In the genomic region with DNA sequence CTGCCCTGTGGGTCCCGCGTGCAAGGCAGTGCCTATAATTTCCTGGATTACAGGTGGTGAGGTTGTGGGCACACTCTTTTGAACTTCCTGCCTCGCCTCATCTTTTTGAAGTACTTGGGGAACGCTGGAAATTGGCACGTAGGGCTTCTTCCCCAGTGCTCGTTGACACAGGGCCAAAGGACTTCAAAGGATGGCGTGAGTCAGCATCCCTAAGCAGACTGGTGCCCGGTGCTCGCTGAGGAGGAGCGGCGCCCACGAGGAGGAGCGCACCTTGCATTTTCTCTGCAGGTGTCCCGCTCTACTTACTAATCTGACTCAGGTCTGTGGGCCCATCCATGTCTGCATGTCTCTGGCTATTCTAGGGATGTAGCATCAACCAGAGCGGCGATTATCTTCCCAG, we compare ENCODE assay signal across 25 mouse cellular contexts. TPM values are rescaled to one million over a fixed set of nuclear protein-coding genes. Genes with fewer than 3 reads are reported as not detected.
DNase-seq lines count a peak whose midpoint lies in the region; ATAC-seq and TF ChIP-seq lines count a peak whose summit lies in the region.
"Had no signal": no experiment of that assay in that cellular context is flagged by ENCODE, and none has a peak within 500 bp of the region (broad histone marks: within the 10 kb centered on the region; RNA-seq: fewer than 3 reads in every experiment).

No protein-coding gene starts in this region.

- intact Hi-C loops in heart, postnatal 36 days (cut with DNase I) = no loop called here

- no peak for DNase-seq in heart, postnatal 36 days
- DNase-seq in testis, postnatal 14 days (ENCODE audit: low spot score) = peak; percentile 29
- no peak for DNase-seq in testis, postnatal 10 days (ENCODE audit: low spot score)
- DNase-seq in brain, embryonic 14.5 days (ENCODE audit: low read depth) = peak; percentile 57
- DNase-seq in cerebellum, postnatal 36 days = no peak
- DNase-seq in urinary bladder, postnatal 36 days (ENCODE audit: low spot score in 2 of 2) = no peak
- DNase-seq: B cell, adult 2 months; cerebellum, adult 9-10 months; gastrocnemius, postnatal 25 days; kidney, adult 18-20 months; layer of hippocampus, adult 9-11 months; liver, postnatal 0 days; midbrain, embryonic 14.5 days; right cerebral cortex, adult 18-20 months had no signal

- 85% methylated on average over 16 of the region's 16 CpGs for WGBS in heart, embryonic 13.5 days

- no peak for TF ChIP-seq CTCF in brain, embryonic 14.5 days (IDR thresholded peaks at IDR 0.05; ENCODE audit: borderline replicate concordance, extremely low read depth, insufficient read depth, insufficient read length)

- H3K4me3 ChIP-seq in heart, embryonic 13.5 days = no peak overlapping the region
- H3K4me3 ChIP-seq: embryonic facial prominence, embryonic 12.5 days; erythroblast, embryonic 14.5 days; heart, embryonic 12.5 days; hindbrain, embryonic 10.5 days; left cerebral cortex, adult 2 months; limb, embryonic 10.5 days; megakaryocyte, embryonic 14.5 days; neural tube, embryonic 13.5 days; stomach, embryonic 15.5 days had no signal

- ATAC-seq in heart, embryonic 13.5 days (ENCODE audit: extremely low read depth, insufficient number of reproducible peaks, low FRiP score, low TSS enrichment) = no peak
- ATAC-seq: forebrain, embryonic 14.5 days; liver, postnatal 0 days had no signal

- no peak overlapping the region for H3K27ac ChIP-seq in heart, embryonic 13.5 days (replicated peaks)
- H3K27ac ChIP-seq: embryonic facial prominence, embryonic 12.5 days; hindbrain, embryonic 10.5 days; left cerebral cortex, adult 2 months; limb, embryonic 10.5 days; neural tube, embryonic 13.5 days; stomach, embryonic 15.5 days had no signal

- peak overlapping the region; percentile 84; the same call in 1 of the 2 replicates for H3K4me2 ChIP-seq in heart, embryonic 13.5 days
- H3K4me2 ChIP-seq: embryonic facial prominence, embryonic 12.5 days; stomach, embryonic 15.5 days had no signal

- peaks cover 37% of the 10 kb centered on the region for H3K36me3 ChIP-seq in heart, embryonic 13.5 days

- no peaks in the 10 kb centered on the region for H3K27me3 ChIP-seq in heart, embryonic 13.5 days (replicated peaks)
- H3K27me3 ChIP-seq: embryonic facial prominence, embryonic 12.5 days; heart, embryonic 12.5 days; neural tube, embryonic 13.5 days; stomach, embryonic 15.5 days had no signal

- H3K9ac ChIP-seq in heart, embryonic 13.5 days = no peak overlapping the region
- H3K9ac ChIP-seq: embryonic facial prominence, embryonic 12.5 days; liver, postnatal 0 days; neural tube, embryonic 13.5 days; stomach, embryonic 15.5 days had no signal

- peaks cover 75% of the 10 kb centered on the region for H3K4me1 ChIP-seq in heart, embryonic 13.5 days

- TF ChIP-seq POLR2A in brain, embryonic 14.5 days (IDR thresholded peaks at IDR 0.05; ENCODE audit: borderline replicate concordance, extremely low read depth, insufficient read depth, insufficient read length, poor library complexity, severe bottlenecking) = no peak

- peaks cover 5% of the 10 kb centered on the region; the same call in 1 of the 2 replicates for H3K9me3 ChIP-seq in heart, embryonic 13.5 days
- H3K9me3 ChIP-seq: embryonic facial prominence, embryonic 12.5 days; heart, embryonic 12.5 days; stomach, embryonic 15.5 days had no signal

RNA-seq across cellular contexts. Expression of a gene that starts 4.9 kb away (rescaled TPM):
- 9.5 and 10.6 TPM in 2 replicates for polyA plus RNA-seq in heart, embryonic 13.5 days (2015; fragmentation: Nextera tagmentation; extraction: Ambion mirVana)
- total RNA-seq in heart, postnatal 36 days (2021) = under 1 TPM; 0.57 to 0.67 TPM
- 14.3 and 19.4 TPM in 2 replicates for polyA plus RNA-seq in brain, embryonic 14.5 days (2012; rRNA removed)
- polyA plus RNA-seq: erythroblast, embryonic 14.5 days had no signal

Comparison
In these comparisons a context has a peak if more than half of its experiments do, and no peak if none do; other contexts are left out.
1. DNase-seq: peak in testis, postnatal 14 days (single experiment) and brain, embryonic 14.5 days (single experiment); none in heart, postnatal 36 days (0 of 2), testis, postnatal 10 days (single experiment), cerebellum, postnatal 36 days (0 of 2) and urinary bladder, postnatal 36 days (0 of 2).